Mouse (Mus musculus) MEL (cell line): ENCODE measurements at regions not wholly inside any gene's neighbourhood (a gene's known extent, or its start where the extent isn't known, plus 50 kb on each side); places are given as distances from the start of the nearest gene placed in this dataset.
"Not testable (repeated sequence)": the region's sequence is repeated elsewhere in the genome, so short reads cannot be mapped to it uniquely, and the experiment has no call there.

Source experiments
- DNase-seq: peaks from one replicate; pipeline ENCODE4 v3.0.0; 2011; ENCODE audit warnings: low read depth, low spot score
- H3K27ac ChIP-seq: 2 replicates; pipeline ENCODE4 v1.5.1; 2012; ENCODE audit warnings: low read depth, mild to moderate bottlenecking, control low read depth, low read length, moderate library complexity; ENCODE audit not compliant: control insufficient read depth
- H3K27me3 ChIP-seq, 2 experiments: fragments of 150-350 bp in 1 of 2; sonication (generic) in 1 of 2; 2 replicates each; pipeline ENCODE4 v1.6.1; 2012; ENCODE audit warnings: low read length in 2 of 2, mild to moderate bottlenecking in 2 of 2, improper control_type of control experiment in 1 of 2, moderate library complexity in 1 of 2; ENCODE audit not compliant: insufficient read depth in 2 of 2, control insufficient read depth in 1 of 2
- H3K36me3 ChIP-seq, 2 experiments: 2 replicates each; pipeline ENCODE4 v1.6.1; 2012 to 2014; ENCODE audit warnings: low read length in 2 of 2, improper control_type of control experiment in 1 of 2, inconsistent platforms in 1 of 2, mild to moderate bottlenecking in 1 of 2; ENCODE audit not compliant: insufficient read depth in 2 of 2, control insufficient read depth in 1 of 2
- H3K4me1 ChIP-seq, 2 experiments: fragments of 150-350 bp in 1 of 2; sonication (generic) in 1 of 2; 2 replicates each; pipeline ENCODE4 v1.6.1; 2012; ENCODE audit warnings: low read length in 2 of 2, improper control_type of control experiment in 1 of 2, mild to moderate bottlenecking in 1 of 2; ENCODE audit not compliant: insufficient read depth in 2 of 2, control insufficient read depth in 1 of 2
- H3K4me3 ChIP-seq, 2 experiments: fragments of 150-350 bp in 1 of 2; sonication (generic) in 1 of 2; 2 replicates each; pipeline ENCODE4 v1.5.1; 2012; ENCODE audit warnings: low read depth in 2 of 2, low read length in 2 of 2, mild to moderate bottlenecking in 2 of 2, moderate library complexity in 2 of 2, control low read depth in 1 of 2, improper control_type of control experiment in 1 of 2; ENCODE audit not compliant: control insufficient read depth in 1 of 2, insufficient read depth in 1 of 2
- H3K79me2 ChIP-seq: 2 replicates; pipeline ENCODE4 v1.6.1; 2012; ENCODE audit warnings: mild to moderate bottlenecking, low read length, moderate library complexity; ENCODE audit not compliant: control insufficient read depth, poor library complexity, insufficient read depth
- H3K9ac ChIP-seq: 2 replicates; pipeline ENCODE4 v1.6.1; 2012; ENCODE audit warnings: low read depth, mild to moderate bottlenecking, control low read depth, low read length, moderate library complexity; ENCODE audit not compliant: control insufficient read depth, poor library complexity, severe bottlenecking
- H3K9me3 ChIP-seq: fragments of 150-350 bp; sonication (generic); replicated peaks from 2 replicates; pipeline ENCODE4 v1.6.1; 2012; ENCODE audit warnings: mild to moderate bottlenecking, low read length, improper control_type of control experiment, moderate library complexity; ENCODE audit not compliant: insufficient read depth
- BHLHE40 ChIP-seq: IDR thresholded peaks from 2 replicates; pipeline ENCODE4 v1.6.1; 2012; ENCODE audit warnings: low read depth, mild to moderate bottlenecking, inconsistent platforms, low read length, improper control_type of control experiment, borderline replicate concordance
- E2F4 ChIP-seq: IDR thresholded peaks from 2 replicates; pipeline ENCODE4 v1.6.1; 2011; ENCODE audit warnings: low read depth, low read length, improper control_type of control experiment, borderline replicate concordance
- ELF1 ChIP-seq: IDR thresholded peaks from 2 replicates; pipeline ENCODE4 v1.6.1; 2014; ENCODE audit warnings: low read depth, mild to moderate bottlenecking, inconsistent platforms, low read length, improper control_type of control experiment, moderate library complexity
- ETS1 ChIP-seq: IDR thresholded peaks from 2 replicates; pipeline ENCODE4 v1.6.1; 2012; ENCODE audit warnings: low read depth, mild to moderate bottlenecking, inconsistent platforms, low read length, improper control_type of control experiment, moderate library complexity
- JUND ChIP-seq: IDR thresholded peaks from 2 replicates; pipeline ENCODE4 v1.6.1; 2011; ENCODE audit warnings: low read depth, mild to moderate bottlenecking, improper control_type of control experiment, low read length
- MEF2A ChIP-seq: IDR thresholded peaks from 2 replicates; pipeline ENCODE4 v1.6.1; 2014; ENCODE audit warnings: low read depth, mild to moderate bottlenecking, inconsistent platforms, low read length, improper control_type of control experiment; ENCODE audit not compliant: poor library complexity, insufficient replicate concordance, severe bottlenecking; ENCODE audit errors: extremely low read depth
- MXI1 ChIP-seq: IDR thresholded peaks from 2 replicates; pipeline ENCODE4 v1.6.1; 2011; ENCODE audit warnings: mild to moderate bottlenecking, low read depth, low read length, improper control_type of control experiment
- MYC ChIP-seq: IDR thresholded peaks from 2 replicates; pipeline ENCODE4 v1.6.1; 2011; ENCODE audit warnings: low read depth, mild to moderate bottlenecking, low read length, improper control_type of control experiment, moderate library complexity
- SIN3A ChIP-seq: IDR thresholded peaks from 2 replicates; pipeline ENCODE4 v1.6.1; 2012; ENCODE audit warnings: low read length, improper control_type of control experiment, inconsistent platforms
- UBTF ChIP-seq: IDR thresholded peaks from 2 replicates; pipeline ENCODE4 v1.6.1; 2012; ENCODE audit warnings: low read depth, mild to moderate bottlenecking, inconsistent platforms, low read length, improper control_type of control experiment, moderate library complexity, borderline replicate concordance; ENCODE audit not compliant: insufficient read depth
- ZC3H11A ChIP-seq: IDR thresholded peaks from 2 replicates; pipeline ENCODE4 v1.6.1; 2012; ENCODE audit warnings: low read depth, mild to moderate bottlenecking, inconsistent platforms, low read length, improper control_type of control experiment

DNA sequence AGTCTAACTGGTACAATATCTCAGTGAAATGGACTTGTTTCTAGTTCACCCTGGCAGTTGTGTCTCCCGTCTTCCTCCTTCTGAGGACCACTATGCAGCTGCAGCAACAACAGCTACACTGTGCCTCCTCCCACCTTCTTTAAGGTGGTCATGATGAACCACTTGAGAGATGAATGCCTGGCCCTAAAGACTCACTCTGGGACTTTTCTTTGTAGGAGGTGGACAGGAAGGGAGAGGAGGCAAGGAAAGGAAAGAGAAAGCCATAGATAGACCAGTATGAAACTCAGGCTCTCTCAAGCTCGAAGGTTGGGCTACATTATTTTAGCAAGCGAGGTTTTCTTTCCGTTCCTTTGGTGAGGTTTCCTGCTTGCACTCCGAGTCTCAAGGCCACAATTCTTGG, 285.4 kb downstream of the Adgb start:
- TF ChIP-seq MXI1 (no peak), ETS1 (no peak), MYC (no peak), ELF1 (no peak)
- Histone ChIP-seq H3K9me3 (no peaks in the 10 kb centered on the region), H3K27me3 (no peaks in the 10 kb centered on the region), H3K36me3 (no peaks in the 10 kb centered on the region), H3K79me2 (no peaks in the 10 kb centered on the region), H3K9ac (no peak overlapping the region), H3K4me3 (no peak overlapping the region), H3K4me1 (no peaks in the 10 kb centered on the region), H3K27ac (no peak overlapping the region)
- DNase-seq = no peak

DNA sequence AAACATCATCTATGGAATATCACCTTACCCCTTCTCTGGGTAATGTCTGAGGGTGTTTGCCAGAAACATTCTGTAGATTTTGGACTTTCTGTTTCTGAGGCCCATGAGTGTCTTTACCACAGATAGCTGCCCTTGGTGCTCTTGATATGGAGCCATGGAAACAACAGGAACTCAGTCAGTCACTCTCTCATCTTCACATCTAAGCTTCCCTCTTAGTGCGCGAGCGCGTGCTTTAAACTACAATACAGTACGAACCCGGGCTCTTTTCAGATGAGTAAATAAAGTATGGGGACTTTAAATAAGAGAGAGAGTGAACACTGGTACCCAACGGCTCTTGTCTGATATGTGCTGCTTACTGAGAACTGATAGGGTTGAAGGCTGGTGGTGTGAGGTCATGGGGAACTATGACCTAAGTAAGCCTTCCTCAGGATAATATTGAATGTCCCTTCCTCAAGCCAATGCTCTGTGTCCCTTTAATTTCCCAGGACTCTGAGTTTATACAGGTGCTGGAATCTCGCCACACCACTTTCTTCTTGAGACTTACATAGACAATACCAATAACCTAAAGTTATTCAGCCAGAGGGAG, 284.5 kb upstream of the Stxbp5 start:
- no peaks in the 10 kb centered on the region for H3K79me2 ChIP-seq
- no peak overlapping the region for H3K4me3 ChIP-seq
- no peak for DNase-seq
- no peaks in the 10 kb centered on the region for H3K36me3 ChIP-seq
- TF ChIP-seq UBTF (no peak), SIN3A (no peak), ELF1 (no peak), ZC3H11A (no peak)
- no peak overlapping the region for H3K27ac ChIP-seq
- H3K9me3 ChIP-seq = no peaks in the 10 kb centered on the region
- no peaks in the 10 kb centered on the region for H3K4me1 ChIP-seq
- no peaks in the 10 kb centered on the region for H3K27me3 ChIP-seq
- no peak overlapping the region for H3K9ac ChIP-seq

DNA sequence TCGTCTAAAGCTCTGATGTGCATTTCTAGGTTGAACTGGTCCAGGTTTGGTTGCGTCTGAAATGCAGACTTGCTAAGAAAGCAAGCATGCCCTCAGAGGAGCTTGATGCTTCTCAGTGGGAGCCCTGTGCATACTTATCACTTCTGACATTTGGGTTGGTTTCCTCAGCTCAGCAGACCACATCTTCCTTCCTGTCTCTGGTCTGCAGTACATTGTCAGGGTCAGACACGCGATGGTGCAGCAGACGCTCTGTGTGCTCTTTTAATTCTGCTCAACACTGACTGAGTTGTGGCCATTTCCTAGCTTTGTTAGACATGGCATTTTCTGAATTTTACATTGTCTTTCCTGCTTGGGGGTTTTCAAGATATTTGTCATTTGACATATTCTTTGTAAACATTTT, 283.5 kb upstream of the Stxbp5 start:
- Histone ChIP-seq H3K9ac (no peak overlapping the region), H3K27me3 (no peaks in the 10 kb centered on the region), H3K4me3 (no peak overlapping the region), H3K36me3 (no peaks in the 10 kb centered on the region), H3K79me2 (no peaks in the 10 kb centered on the region)
- TF ChIP-seq ELF1 (no peak), BHLHE40 (no peak), E2F4 (no peak), MEF2A (no peak), JUND (no peak)
- TF ChIP-seq, all 39 proteins: peak for 0
- no peaks in the 10 kb centered on the region for H3K9me3 ChIP-seq
- no peak overlapping the region for H3K27ac ChIP-seq
- DNase-seq = peak; percentile 1
- no peaks in the 10 kb centered on the region for H3K4me1 ChIP-seq

DNA sequence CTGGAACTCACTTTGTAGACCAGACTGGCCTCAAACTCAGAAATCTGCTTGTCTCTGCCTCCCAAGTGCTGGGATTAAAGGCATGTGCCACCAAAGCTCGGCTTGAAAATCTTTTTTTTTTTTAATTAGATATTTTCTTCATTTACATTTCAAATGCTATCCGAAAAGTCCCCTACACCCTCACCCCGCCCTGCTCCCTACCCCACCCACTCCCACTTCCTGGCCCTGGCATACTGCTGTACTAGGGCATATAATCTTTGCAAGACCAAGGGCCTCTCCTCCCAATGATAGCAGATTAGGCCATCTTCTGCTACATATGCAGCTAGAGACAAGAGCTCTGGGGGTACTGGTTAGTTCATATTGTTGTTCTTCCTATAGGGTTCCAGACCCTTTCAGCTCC, 276.2 kb upstream of the Stxbp5 start:
- not testable (repeated sequence) for DNase-seq, H3K4me3 ChIP-seq, H3K27me3 ChIP-seq, H3K9ac ChIP-seq, H3K36me3 ChIP-seq, H3K4me1 ChIP-seq, H3K9me3 ChIP-seq, H3K27ac ChIP-seq, H3K79me2 ChIP-seq
